Mouse (Mus musculus): Measurements from ENCODE around the gene Nsdhl.

Nsdhl gene

DNA sequence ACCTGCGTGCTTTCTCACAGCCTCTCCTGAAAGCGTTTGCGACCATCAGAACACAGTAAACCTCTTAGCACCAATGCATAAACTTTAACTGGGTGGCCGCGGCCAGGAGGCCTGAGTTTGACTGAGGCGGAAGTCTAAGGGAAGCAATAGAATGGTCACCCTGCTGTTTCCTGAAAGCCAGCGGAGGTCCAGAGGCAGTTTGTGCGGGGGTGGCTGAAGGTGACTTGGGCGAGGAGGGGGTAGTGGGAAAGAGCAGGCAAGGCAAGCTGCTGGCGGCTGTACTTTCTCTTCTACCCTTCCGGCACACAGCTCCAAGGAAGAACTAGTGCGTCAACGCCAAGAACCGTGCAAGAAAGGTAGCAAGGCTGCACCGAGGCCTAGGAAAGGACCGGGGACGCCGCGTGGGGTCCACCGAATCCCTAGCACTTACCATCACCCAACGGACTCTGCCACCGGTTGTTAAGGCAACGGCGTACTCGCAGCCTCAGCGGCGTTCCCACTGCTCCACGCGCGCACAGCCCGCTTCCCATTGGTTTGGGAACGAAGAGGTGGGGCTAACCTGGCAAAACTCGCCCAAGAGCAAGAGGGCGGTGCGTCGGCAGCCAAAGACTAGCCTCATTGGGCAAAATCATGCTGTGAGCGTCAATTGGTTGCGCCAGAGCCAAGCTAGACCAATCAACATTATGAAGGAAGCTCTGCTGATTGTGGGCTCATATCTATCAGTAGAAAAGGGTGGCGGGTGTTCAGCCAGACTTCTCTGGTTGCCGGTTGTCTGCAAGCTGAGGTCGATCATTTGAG, at the start of gene Nsdhl, which contains the start of gene Cetn2:
Gene Nsdhl (plus strand): TSS at position 674 of the 798 bp plus-strand sequence.
Gene Cetn2 (minus strand): TSS at position 528 of the 798 bp plus-strand sequence.
- peak; percentile 66 for DNase-seq (ENCODE audit: low read depth, low spot score)

DNA sequence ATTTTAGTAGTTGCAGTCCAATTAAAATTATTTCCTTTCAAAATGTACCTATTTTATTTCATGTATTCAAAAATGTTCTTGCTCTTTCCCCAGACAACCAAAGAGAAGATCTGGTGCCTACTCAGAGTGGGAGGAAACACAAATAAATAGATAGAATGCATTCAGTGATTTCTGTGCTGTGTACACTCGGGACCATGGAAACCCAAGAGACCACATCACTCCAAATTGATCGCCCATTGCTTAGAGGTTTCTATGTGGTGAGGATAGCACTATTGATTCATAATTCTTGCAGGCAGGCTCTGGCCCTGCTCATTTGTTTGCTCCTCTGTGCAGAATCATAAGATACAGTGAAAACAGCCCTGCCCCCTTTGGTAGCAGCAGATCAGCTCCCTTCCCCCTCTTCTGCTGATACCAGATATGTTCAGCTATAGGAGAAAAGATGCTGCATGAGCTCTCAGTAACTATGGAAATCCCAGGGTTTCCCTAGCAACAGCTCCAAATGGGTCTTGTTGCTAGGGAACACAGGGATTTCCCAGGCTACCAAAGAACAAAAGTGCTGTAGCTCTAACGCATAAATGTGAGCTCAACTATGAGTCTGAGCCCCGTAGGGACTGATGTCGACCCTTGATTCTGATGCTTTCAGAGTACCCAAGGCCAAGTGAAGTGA, 22.8 kb upstream of the Nsdhl start:
- no peak for DNase-seq (ENCODE audit: low read depth, low spot score)

- DNase-seq (ENCODE audit: low read depth, low spot score) = no peak
Measured at GRCm38 (mm10) chrX:72896055-72896437, 22.3 kb upstream of the Nsdhl start.

GRCm38 (mm10) chrX:72902530-72902929, 15.8 kb upstream of the Nsdhl start:
- DNase-seq (ENCODE audit: low read depth, low spot score) = no peak

DNA sequence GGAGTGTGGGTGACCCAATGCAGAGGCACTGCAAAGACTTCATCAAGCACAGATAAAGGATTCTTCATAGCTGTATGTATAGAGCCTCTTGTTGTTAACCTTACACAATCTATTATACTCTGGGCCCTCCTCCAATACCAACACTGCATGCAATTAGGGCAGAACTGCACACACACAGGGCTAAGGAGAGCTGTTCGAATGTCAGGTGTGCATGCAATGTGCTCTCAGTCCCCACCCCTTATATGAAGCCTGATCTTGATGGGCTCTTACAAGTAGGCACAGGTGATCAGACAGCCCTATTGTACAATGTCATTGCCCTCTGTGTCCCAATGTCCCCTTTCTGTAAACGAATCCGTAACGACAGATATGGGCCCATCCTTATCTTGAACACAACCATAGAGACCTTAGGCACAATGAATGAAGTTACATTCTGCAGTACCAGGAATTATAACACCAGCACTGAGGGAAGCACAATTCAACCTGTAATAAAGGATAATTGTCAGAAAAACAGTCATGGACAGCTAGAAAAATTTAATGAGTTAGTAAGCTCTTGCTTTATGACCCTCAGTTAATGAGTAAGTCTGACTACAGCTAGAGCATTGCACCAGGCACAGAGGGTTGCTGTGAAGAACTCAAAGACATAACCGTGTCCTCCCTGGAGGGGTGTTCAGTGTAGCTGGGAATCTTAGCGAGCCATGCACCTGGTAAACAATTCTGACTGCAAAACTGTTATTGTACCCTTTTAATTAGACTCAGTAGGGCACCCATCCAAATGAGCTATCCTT, 10.5 kb upstream of the Nsdhl start:
- no peak for DNase-seq (ENCODE audit: low read depth, low spot score)

DNA sequence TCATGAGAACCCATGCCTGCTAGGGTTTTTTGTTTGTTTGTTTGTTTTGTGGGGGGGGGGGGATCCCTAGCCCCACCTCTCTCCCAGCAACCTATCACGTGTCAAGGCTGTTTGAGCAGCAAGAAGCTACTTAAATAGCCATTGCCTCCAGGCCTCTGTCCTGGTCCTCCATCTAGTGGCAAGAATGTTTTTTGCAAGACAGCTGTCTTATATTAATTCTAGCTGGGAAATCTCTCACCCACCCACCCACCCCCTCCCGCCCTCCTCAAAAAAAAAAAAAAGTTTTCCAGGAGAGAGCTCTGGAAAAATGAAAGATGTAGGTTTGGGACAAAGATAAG, 10.0 kb upstream of the Nsdhl start:
- no peak for DNase-seq (ENCODE audit: low read depth, low spot score)

- no peak for DNase-seq (ENCODE audit: low read depth, low spot score)
Measured at GRCm38 (mm10) chrX:72911611-72912010, 6.7 kb upstream of the Nsdhl start.

- DNase-seq (ENCODE audit: low read depth, low spot score) = no peak
Measured at GRCm38 (mm10) chrX:72918682-72919059, 314 bp downstream of the Nsdhl start.

DNA sequence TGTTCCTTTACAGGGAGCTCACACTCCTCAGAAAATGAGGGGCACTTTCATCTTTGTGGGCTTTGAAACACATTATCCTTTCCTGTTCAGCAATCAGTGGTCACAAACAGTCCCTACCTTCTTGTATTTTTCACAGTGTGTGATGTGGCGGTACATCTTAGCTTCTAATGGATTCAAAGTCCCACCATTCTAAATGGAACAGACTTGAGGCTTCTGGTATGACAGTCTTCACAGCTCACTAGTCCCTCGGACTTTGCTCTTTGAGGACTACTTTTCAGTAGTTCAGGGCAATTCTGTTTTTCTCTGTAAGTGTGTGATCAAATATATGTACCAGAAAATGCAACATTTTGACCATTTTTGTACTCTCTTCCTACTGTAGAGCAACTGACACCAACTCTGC, 3.0 kb downstream of the Nsdhl start:
- DNase-seq (ENCODE audit: low read depth, low spot score) = no peak

DNA sequence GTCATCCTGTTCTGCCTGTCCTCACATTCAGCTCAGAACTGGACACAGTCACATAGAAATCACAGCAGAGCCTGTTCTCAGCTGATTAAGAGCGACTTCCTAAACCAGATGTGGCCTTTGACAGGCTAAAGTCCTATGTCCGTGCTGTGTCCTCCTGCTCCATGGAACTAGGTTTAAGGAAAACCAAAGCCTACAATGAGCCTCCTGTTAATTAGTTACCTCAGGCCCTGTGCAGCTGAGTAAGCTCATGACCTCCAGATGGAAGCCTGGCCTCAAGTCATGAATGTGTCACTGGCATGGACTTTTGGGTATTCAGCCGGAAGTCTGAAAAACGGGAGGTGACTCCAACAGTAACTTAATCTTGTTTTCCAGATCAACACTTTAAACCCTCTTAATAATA, 35.1 kb downstream of the Nsdhl start:
- DNase-seq (ENCODE audit: low read depth, low spot score) = no peak

DNA sequence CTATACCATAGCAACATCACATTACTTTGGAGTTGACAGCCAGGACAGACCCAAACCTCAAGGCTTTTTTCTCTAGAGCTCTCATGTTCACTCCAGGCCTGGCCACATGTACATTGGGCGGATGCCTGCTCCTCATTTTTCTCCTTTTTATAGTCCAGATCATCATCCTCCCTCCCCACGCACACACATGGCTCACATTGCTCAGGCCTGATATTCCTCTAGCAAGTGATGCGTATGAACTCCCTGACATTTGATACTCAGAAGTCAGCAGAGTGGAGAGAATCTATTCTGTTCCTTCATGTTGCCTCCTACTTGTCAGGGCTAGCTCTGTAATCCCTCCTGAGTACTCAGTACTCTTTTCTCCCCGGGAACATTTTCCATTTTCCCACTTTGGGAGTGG, 38.1 kb downstream of the Nsdhl start:
- DNase-seq (ENCODE audit: low read depth, low spot score) = no peak

DNA sequence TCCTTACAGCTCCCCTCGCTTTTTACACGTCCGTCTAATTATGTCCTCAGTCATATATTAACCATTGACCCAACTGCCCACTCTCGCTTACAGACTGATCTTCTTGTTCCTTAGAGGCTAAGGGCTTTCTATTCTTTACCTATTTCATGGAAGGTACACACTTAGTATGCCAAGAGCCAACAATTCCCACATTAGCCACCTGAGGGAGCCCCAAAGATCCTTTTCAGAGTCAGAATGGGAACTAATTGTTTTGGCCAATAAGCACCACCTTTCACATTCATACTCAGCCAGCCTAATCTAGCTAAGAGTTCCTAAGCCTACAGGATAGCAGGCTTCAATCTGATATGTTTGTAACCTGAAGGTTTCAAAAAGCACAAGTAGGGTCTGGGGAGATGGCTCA, 42.1 kb downstream of the Nsdhl start:
- DNase-seq (ENCODE audit: low read depth, low spot score) = no peak

DNA sequence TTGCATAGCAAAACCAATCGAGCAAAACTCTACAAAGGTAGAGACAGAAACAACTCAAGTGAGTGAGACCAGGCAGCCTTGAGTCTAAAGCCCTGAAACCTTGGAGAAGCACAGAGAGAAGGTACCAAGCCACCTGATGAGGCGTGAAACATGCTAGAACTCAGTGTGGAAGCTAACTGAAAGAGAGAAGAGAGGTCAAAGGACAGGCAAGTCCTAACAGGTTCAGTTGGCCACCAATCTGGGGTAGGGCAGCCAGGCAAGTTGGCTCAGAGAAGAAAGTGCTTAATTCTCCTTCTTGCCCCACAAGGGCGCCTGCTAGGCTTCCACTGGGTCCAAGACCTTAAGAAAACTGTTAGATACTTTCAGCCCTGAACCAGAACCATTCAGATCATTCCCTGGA, 43.2 kb downstream of the Nsdhl start:
- no peak for DNase-seq (ENCODE audit: low read depth, low spot score)

GRCm38 (mm10) chrX:72962743-72963142, 44.4 kb downstream of the Nsdhl start:
- no peak for DNase-seq (ENCODE audit: low read depth, low spot score)

GRCm38 (mm10) chrX:72982831-72983230, 64.5 kb downstream of the Nsdhl start:
- DNase-seq (ENCODE audit: low read depth, low spot score) = no peak

GRCm38 (mm10) chrX:72985607-72986006, 67.2 kb downstream of the Nsdhl start:
- no peak for DNase-seq (ENCODE audit: low read depth, low spot score)

DNA sequence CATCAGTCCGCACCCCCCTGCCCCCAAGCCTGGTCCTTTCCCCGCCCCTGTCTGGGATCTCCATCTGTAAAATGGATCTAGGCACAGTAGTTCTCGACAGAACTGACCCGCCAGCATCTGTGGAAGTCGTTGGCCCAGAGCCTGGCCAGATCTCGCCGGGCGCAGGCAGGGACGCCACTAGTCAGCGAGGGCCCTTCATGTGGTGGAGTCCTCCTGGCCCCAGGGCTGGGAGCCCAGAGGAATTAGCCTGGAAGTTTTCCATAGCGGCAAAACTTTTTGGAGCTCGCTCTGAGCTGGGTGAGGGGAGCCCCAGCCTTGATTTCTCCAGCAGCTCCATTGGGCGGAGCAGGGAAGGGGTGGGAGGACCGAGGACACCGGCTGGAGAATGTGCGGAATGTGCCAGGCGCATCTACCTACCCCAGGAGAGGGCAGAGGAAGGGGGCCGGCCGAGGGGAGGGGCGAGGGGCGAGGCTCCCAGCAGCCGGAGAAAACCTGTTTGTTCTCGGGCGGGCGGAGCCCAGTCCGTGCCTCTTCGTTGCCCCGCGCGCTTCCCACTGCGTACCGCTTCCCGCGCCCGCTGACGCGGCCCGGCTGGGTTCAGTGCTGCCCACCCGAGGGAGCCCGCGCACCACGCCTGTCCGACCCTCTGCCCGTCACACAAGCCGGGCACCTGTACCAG, 68.6 kb downstream of the Nsdhl start, which contains the start of gene Zfp185:
Gene Zfp185 (plus strand): TSS at position 499 of the 679 bp plus-strand sequence.
- peak; percentile 54 for DNase-seq (ENCODE audit: low read depth, low spot score)

DNA sequence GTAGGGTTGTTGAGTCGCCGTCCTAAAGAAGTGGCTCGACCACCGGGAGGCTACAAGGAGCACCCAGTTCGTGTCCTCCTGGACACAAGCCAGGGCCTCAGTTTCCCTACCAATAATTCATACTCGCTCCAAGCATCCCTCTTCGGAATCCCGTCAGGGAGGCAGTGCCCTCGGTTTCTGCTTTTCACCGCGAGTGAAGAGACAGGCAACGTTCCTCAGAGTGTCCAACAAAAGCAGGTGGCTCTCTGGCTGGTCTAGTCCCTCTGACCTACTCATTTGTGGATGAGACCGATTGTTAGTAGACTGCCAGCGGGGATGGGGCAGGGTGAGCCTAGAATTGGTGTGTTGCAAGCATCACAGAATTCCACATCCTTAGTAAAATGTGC, 69.2 kb downstream of the Nsdhl start:
- no peak for DNase-seq (ENCODE audit: low read depth, low spot score)

GRCm38 (mm10) chrX:72988431-72988830, 70.1 kb downstream of the Nsdhl start:
- DNase-seq (ENCODE audit: low read depth, low spot score) = no peak

DNA sequence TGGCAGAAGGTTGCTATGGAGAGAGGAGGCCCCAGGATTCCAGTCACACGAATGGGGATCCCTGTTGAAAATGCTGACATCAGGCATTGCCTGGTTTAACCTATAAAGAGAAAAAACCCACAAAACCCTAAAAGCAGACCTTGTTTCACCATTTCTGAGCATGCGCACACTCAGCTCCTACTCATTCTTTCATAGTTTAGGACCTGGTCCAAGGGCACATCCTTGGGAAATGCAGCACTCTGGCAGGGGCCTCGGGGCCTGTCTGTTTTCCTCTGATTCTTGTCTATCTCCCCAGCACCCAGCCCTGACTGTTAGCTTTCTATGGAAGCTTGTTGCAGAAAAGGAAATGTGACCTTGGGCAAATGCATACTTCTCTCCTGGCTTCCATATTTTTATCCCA, 72.2 kb downstream of the Nsdhl start:
- DNase-seq (ENCODE audit: low read depth, low spot score) = no peak

- DNase-seq (ENCODE audit: low read depth, low spot score) = no peak
Measured at GRCm38 (mm10) chrX:72992291-72992919, 74.0 kb downstream of the Nsdhl start.

Measured in WW6 (cell line).